ENCODE assay signal across 11 mouse cellular contexts in the genomic region with DNA sequence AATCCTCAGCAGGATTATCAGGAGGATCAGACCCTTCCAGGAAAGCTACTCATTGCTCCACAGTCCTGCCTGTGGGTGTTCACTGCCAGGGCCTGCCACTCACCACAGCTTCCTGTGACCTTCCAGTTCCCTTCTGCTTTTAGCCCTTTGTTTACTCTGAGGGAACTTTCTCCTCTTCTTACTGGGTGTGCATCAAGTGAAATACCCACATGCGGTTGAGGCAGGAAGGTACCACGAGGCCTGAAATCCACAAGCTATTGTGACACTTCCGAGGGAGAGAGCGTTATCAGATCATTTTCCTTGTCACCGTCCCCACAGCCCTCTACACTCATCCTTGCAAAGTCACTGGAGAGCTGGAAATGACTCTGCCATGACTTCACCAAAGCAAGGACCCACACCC. TPM values are rescaled to one million over a fixed set of nuclear protein-coding genes. Genes with fewer than 3 reads are reported as not detected.
DNase-seq lines count a peak whose midpoint lies in the region; ATAC-seq lines count a peak whose summit lies in the region.
"Had no signal": no experiment of that assay in that cellular context is flagged by ENCODE, and none has a peak within 500 bp of the region (broad histone marks: within the 10 kb centered on the region; RNA-seq: fewer than 3 reads in every experiment).

No protein-coding gene starts in this region.

- no peaks in the 10 kb centered on the region for H3K9me3 ChIP-seq in lung, embryonic 15.5 days

- WGBS in lung, embryonic 15.5 days: 21% methylated on average over 5 of the region's 5 CpGs

- no peak overlapping the region for H3K9ac ChIP-seq in lung, embryonic 15.5 days

- 0 out of 2 replicates have a peak, but pooled peaks have one; percentile 51 for ATAC-seq in lung, embryonic 15.5 days (ENCODE audit: borderline replicate concordance, extremely low read depth, low FRiP score, low TSS enrichment)

- H3K4me1 ChIP-seq in lung, embryonic 15.5 days: no peaks in the 10 kb centered on the region

- peak; percentile 24 to 56 for DNase-seq in heart, adult 18-20 months
- no peak for DNase-seq in heart, postnatal 36 days
- DNase-seq in T-cell, adult 2 months (ENCODE audit: low spot score): peak; percentile 86
- peak; percentile 41 for DNase-seq in skeletal muscle tissue, adult 2 months (ENCODE audit: low read depth, low spot score)
- no peak for DNase-seq in left cerebral cortex, adult 11 months (ENCODE audit: low spot score)
- DNase-seq in adrenal gland, adult 8-10 months: no peak
- DNase-seq in adrenal gland, adult 2 months: no peak
- DNase-seq: kidney, adult 18-20 months had no signal

- H3K27me3 ChIP-seq in lung, embryonic 15.5 days: no peaks in the 10 kb centered on the region; the same call in 1 of the 2 replicates

- no peak overlapping the region for H3K27ac ChIP-seq in lung, embryonic 15.5 days

- H3K4me3 ChIP-seq in lung, embryonic 15.5 days: no peak overlapping the region

- intact Hi-C loops in heart, postnatal 36 days (cut with DNase I): loop anchor here (5.0 kb wide), 1 partner anchor 983 kb away; no protein-coding TSS in a partner anchor

- H3K4me2 ChIP-seq in lung, embryonic 15.5 days: no peak overlapping the region

- H3K36me3 ChIP-seq in lung, embryonic 15.5 days: no peaks in the 10 kb centered on the region

RNA-seq across cellular contexts. Expression of a gene that starts 16.3 kb away (rescaled TPM):
- total RNA-seq in heart, adult 18-20 months (2021): 1 to 10 TPM; 1.4 to 1.9 TPM
- 1 to 10 TPM; 1.7 to 2.6 TPM for total RNA-seq in heart, postnatal 36 days (2021)
- polyA plus RNA-seq in lung, embryonic 15.5 days (2015; fragmentation: Nextera tagmentation; extraction: Ambion mirVana): 0.20 and 0.30 TPM in 2 replicates
- 1 to 10 TPM; 1.5 to 4.3 (median 3.3) TPM for total RNA-seq in adrenal gland, adult 8-10 months (2022)
- total RNA-seq in adrenal gland, adult 2 months (2021): 10 to 100 TPM in 1 of 2 experiments, 1 to 10 TPM in 1; 1.1 to 10.2 TPM
- 0.30 and 0.47 TPM in 2 replicates for polyA plus RNA-seq in adrenal gland, adult 2 months (2012; rRNA removed)

RNA-seq across cellular contexts. Expression of a gene that starts 20.3 kb away (rescaled TPM):
- 1 to 10 TPM; 1.6 to 1.8 TPM for total RNA-seq in heart, adult 18-20 months (2021)
- 1 to 10 TPM; 1.4 to 2.4 TPM for total RNA-seq in heart, postnatal 36 days (2021)
- 0.06 and 0.37 TPM in 2 replicates for polyA plus RNA-seq in lung, embryonic 15.5 days (2015; fragmentation: Nextera tagmentation; extraction: Ambion mirVana)
- total RNA-seq in adrenal gland, adult 8-10 months (2022): 1 to 10 TPM in 3 of 4 experiments, under 1 TPM in 1; 0.77 to 2.1 (median 1.3) TPM
- 1 to 10 TPM; 1.1 TPM for total RNA-seq in adrenal gland, adult 2 months (2021)
- polyA plus RNA-seq in adrenal gland, adult 2 months (2012; rRNA removed): 0.21 and 0.25 TPM in 2 replicates
- polyA plus RNA-seq: brain, embryonic 14.5 days; embryonic facial prominence, embryonic 11.5 days had no signal

Comparison
In these comparisons a context has a peak if more than half of its experiments do, and no peak if none do; other contexts are left out.
1. DNase-seq: peak in heart, adult 18-20 months (2 of 2), T-cell, adult 2 months (single experiment) and skeletal muscle tissue, adult 2 months (single experiment); none in heart, postnatal 36 days (0 of 2), left cerebral cortex, adult 11 months (single experiment), adrenal gland, adult 8-10 months (single experiment) and adrenal gland, adult 2 months (single experiment).